Mouse (Mus musculus) limb, embryonic 12.5 days (tissue): ENCODE measurements at regions not wholly inside any gene's neighbourhood (a gene's known extent, or its start where the extent isn't known, plus 50 kb on each side); places are given as distances from the start of the nearest gene placed in this dataset.
"Not testable (repeated sequence)": the region's sequence is repeated elsewhere in the genome, so short reads cannot be mapped to it uniquely, and the experiment has no call there.

Experiments used
- ATAC-seq: fragments of 200-750 bp; cut with Nextera tagmentation; 2 replicates; pipeline ENCODE4 v1.8.0; 2017; ENCODE audit warnings: low read depth, moderate TSS enrichment; ENCODE audit not compliant: insufficient number of reproducible peaks, insufficient read depth, low FRiP score, low TSS enrichment
- H3K27ac ChIP-seq: fragments of 300-500 bp; sonication (generic); 2 replicates; pipeline ENCODE4 v1.5.1; 2016; ENCODE audit warnings: mild to moderate bottlenecking, moderate library complexity
- H3K27me3 ChIP-seq: fragments of 300-500 bp; sonication (generic); 2 replicates; pipeline ENCODE4 v1.6.1; 2016; ENCODE audit warnings: mild to moderate bottlenecking, moderate library complexity
- H3K36me3 ChIP-seq: fragments of 300-500 bp; sonication (generic); 2 replicates; pipeline ENCODE4 v1.6.1; 2016; ENCODE audit warnings: mild to moderate bottlenecking, moderate library complexity
- H3K4me1 ChIP-seq: fragments of 300-500 bp; sonication (generic); replicated peaks from 2 replicates; pipeline ENCODE4 v1.6.1; 2016
- H3K4me2 ChIP-seq: fragments of 300-500 bp; sonication (generic); 2 replicates; pipeline ENCODE4 v1.6.1; 2016; ENCODE audit warnings: mild to moderate bottlenecking, moderate library complexity
- H3K4me3 ChIP-seq: fragments of 300-500 bp; sonication (generic); replicated peaks from 2 replicates; pipeline ENCODE4 v1.5.1; 2016; ENCODE audit warnings: mild to moderate bottlenecking
- H3K9ac ChIP-seq: fragments of 300-500 bp; sonication (generic); replicated peaks from 2 replicates; pipeline ENCODE4 v1.6.1; 2016; ENCODE audit warnings: mild to moderate bottlenecking, moderate library complexity
- H3K9me3 ChIP-seq: fragments of 300-500 bp; sonication (generic); 2 replicates; pipeline ENCODE4 v1.6.1; 2016; ENCODE audit warnings: mild to moderate bottlenecking, moderate library complexity
- WGBS: fragments of 180-500 bp; shearing (Covaris S2); methylation state at CpG from one replicate; pipeline ENCODE4 v1.1.7; 2016; 5-methylcytosine and 5-hydroxymethylcytosine counted together

- ATAC-seq, H3K9ac ChIP-seq, H3K27ac ChIP-seq, H3K9me3 ChIP-seq, H3K4me3 ChIP-seq, H3K36me3 ChIP-seq, H3K27me3 ChIP-seq, H3K4me1 ChIP-seq, H3K4me2 ChIP-seq: not testable (repeated sequence)
- WGBS, result 70% methylated on average over 5 of the region's 5 CpGs
These were observed 189.2 kb upstream of the Rapgef5 start for GRCm38 (mm10) chr12:117327086-117327485.

- Histone ChIP-seq H3K4me2 (no peak overlapping the region), H3K36me3 (no peaks in the 10 kb centered on the region), H3K4me1 (no peaks in the 10 kb centered on the region), H3K27ac (no peak overlapping the region), H3K4me3 (no peak overlapping the region), H3K9me3 (peaks cover 5% of the 10 kb centered on the region), H3K27me3 (no peaks in the 10 kb centered on the region), H3K9ac (no peak overlapping the region)
- ATAC-seq, result no peak
These were observed 185.9 kb upstream of the Rapgef5 start for GRCm38 (mm10) chr12:117330418-117330817.

DNA sequence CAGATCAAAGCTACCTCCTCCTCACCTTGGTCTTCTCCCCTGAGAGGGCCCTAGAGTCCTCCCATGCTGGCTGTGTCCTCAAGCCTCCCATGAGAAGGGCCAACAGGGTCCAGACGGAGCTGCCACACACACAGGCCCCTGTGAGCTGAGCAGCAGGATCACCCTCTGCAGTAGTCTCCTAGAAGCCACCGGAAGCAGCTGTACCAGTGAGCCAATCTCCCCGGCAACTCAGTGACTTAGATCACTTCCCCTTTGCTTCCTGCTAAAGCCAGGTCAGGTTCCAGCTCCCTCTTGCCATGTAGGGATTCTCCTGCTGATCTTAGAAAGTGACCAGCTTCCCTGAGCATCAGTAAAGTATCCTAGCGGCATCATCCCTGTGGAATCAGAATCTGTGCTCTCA lies 179.4 kb upstream of the Rapgef5 start:
- Histone ChIP-seq H3K9ac (no peak overlapping the region), H3K4me2 (no peak overlapping the region), H3K27me3 (no peaks in the 10 kb centered on the region), H3K4me1 (peaks cover 6% of the 10 kb centered on the region), H3K27ac (no peak overlapping the region), H3K4me3 (no peak overlapping the region), H3K9me3 (peaks cover 6% of the 10 kb centered on the region; the same call in 1 of the 2 replicates), H3K36me3 (no peaks in the 10 kb centered on the region)
- WGBS, result 66% methylated on average over 4 of the region's 4 CpGs
- no peak for ATAC-seq

DNA sequence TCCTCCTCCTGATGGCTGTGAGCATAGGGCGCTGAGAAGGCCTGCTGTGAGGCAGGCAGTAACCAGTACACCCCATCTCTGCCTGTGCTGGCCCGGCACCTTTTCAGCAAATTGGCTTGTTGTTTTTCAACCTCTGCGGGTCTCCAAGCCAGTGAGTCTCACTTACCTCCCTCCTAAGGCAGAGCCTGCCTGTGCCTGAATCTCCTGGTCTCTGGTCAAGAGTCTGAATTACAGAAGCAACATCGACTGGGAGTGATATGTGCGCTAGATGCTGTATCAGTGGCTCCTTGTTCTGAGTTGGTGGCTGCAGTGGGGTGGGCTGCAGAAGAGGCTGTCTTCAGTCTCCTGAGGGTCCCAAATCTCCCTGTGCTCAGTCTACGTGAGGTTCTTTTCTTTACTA lies 174.0 kb upstream of the Rapgef5 start:
- H3K27me3 ChIP-seq, result peaks cover 3% of the 10 kb centered on the region; the same call in 1 of the 2 replicates
- no peak overlapping the region for H3K4me2 ChIP-seq
- no peak for ATAC-seq
- 41% methylated on average over 6 of the region's 6 CpGs for WGBS
- peaks cover 6% of the 10 kb centered on the region; the same call in 1 of the 2 replicates for H3K9me3 ChIP-seq
- H3K36me3 ChIP-seq, result no peaks in the 10 kb centered on the region
- H3K9ac ChIP-seq, result no peak overlapping the region
- H3K27ac ChIP-seq, result no peak overlapping the region
- no peak overlapping the region for H3K4me3 ChIP-seq
- H3K4me1 ChIP-seq, result peaks cover 35% of the 10 kb centered on the region

- Histone ChIP-seq H3K4me2 (no peak overlapping the region), H3K9me3 (peaks cover 6% of the 10 kb centered on the region; the same call in 1 of the 2 replicates), H3K27me3 (peaks cover 3% of the 10 kb centered on the region; the same call in 1 of the 2 replicates), H3K27ac (no peak overlapping the region), H3K4me1 (peaks cover 35% of the 10 kb centered on the region), H3K4me3 (no peak overlapping the region), H3K9ac (no peak overlapping the region), H3K36me3 (no peaks in the 10 kb centered on the region)
- 91% methylated on average over 3 of the region's 3 CpGs for WGBS
- no peak for ATAC-seq
These were observed 173.2 kb upstream of the Rapgef5 start for GRCm38 (mm10) chr12:117343121-117343520.

GRCm38 (mm10) chr12:117343605-117344004 lies 172.7 kb upstream of the Rapgef5 start:
- H3K36me3 ChIP-seq, H3K4me2 ChIP-seq, H3K27ac ChIP-seq, H3K9ac ChIP-seq, ATAC-seq, H3K9me3 ChIP-seq, H3K27me3 ChIP-seq, H3K4me3 ChIP-seq: not testable (repeated sequence)
- WGBS, result 84% methylated on average over 5 of the region's 5 CpGs
- H3K4me1 ChIP-seq, result peaks cover 35% of the 10 kb centered on the region

- ATAC-seq, result peak; percentile 56
- Histone ChIP-seq H3K4me3 (no peak overlapping the region), H3K27me3 (peaks cover 3% of the 10 kb centered on the region; the same call in 1 of the 2 replicates), H3K9me3 (no peaks in the 10 kb centered on the region), H3K27ac (peak overlapping the region; percentile 82), H3K4me1 (peaks cover 35% of the 10 kb centered on the region), H3K36me3 (no peaks in the 10 kb centered on the region), H3K9ac (no peak overlapping the region), H3K4me2 (no peak overlapping the region)
- WGBS, result 27% methylated on average over 11 of the region's 11 CpGs
These were observed 171.8 kb upstream of the Rapgef5 start for GRCm38 (mm10) chr12:117344266-117345087.

GRCm38 (mm10) chr12:117345088-117345977 lies 170.9 kb upstream of the Rapgef5 start:
- peak; percentile 60; the same call in 1 of the 2 replicates for ATAC-seq
- H3K27ac ChIP-seq, result peak overlapping the region; percentile 82
- H3K9ac ChIP-seq, result no peak overlapping the region

DNA sequence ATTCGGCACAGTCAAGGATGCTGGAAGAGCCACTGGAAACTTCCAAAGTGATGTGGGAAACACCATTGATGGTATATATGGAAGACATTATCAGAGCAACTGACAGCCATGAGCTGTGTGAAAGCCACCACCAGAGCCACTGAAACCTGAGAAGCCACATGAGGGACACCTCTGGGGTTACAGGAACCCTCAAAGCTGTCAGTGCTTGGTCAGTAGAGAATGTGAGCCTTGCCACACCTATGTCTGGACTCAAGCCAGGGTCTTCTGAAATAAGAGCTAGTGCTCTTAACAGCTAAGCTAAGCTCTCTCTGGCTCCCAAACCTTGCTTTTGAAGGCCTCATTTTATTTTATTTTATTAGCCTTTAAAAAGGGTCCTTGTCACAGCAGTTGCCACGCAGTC lies 170.2 kb upstream of the Rapgef5 start:
- no peak overlapping the region for H3K9ac ChIP-seq
- H3K27me3 ChIP-seq, result peaks cover 4% of the 10 kb centered on the region; the same call in 1 of the 2 replicates
- no peak overlapping the region for H3K4me2 ChIP-seq
- no peak for ATAC-seq
- no peaks in the 10 kb centered on the region for H3K9me3 ChIP-seq
- 70% methylated on average over 2 of the region's 2 CpGs for WGBS
- H3K4me3 ChIP-seq, result no peak overlapping the region
- no peaks in the 10 kb centered on the region for H3K36me3 ChIP-seq
- H3K4me1 ChIP-seq, result peaks cover 35% of the 10 kb centered on the region
- H3K27ac ChIP-seq, result no peak overlapping the region

More at GRCm38 (mm10) chr12:117345088-117345977, 170.9 kb upstream of the Rapgef5 start:
- Histone ChIP-seq H3K9me3 (no peaks in the 10 kb centered on the region), H3K4me3 (0 out of 2 replicates have a peak overlapping the region, but pooled peaks have one; percentile 7), H3K36me3 (no peaks in the 10 kb centered on the region), H3K4me2 (peak overlapping the region; percentile 45), H3K27me3 (peaks cover 3% of the 10 kb centered on the region; the same call in 1 of the 2 replicates), H3K4me1 (peaks cover 35% of the 10 kb centered on the region)
- 29% methylated on average over 20 of the region's 20 CpGs for WGBS

DNA sequence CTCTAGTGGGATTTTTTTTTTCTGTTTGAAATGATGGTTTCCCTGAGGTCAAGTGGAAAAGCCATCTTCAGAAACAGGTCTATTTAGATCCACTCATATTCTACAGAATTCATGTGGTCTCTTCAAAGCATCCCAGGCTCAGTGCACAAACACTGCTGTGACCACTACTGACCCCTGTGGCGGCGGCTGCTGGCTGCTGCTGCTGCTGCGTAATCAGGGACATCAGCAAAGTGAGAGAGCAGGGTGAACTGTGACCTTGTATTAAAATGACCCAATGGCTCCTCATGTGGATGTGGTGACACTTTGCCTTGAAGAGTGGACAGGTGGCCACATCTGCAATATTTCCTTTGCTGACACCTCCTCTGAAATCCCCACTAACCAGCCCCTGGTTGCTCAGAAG lies 169.1 kb upstream of the Rapgef5 start:
- peaks cover 11% of the 10 kb centered on the region; the same call in 1 of the 2 replicates for H3K27me3 ChIP-seq
- no peaks in the 10 kb centered on the region for H3K36me3 ChIP-seq
- no peak overlapping the region for H3K9ac ChIP-seq
- no peak overlapping the region for H3K27ac ChIP-seq
- 68% methylated on average over 3 of the region's 3 CpGs for WGBS
- no peak overlapping the region for H3K4me3 ChIP-seq
- H3K4me2 ChIP-seq, result no peak overlapping the region
- no peak for ATAC-seq
- no peaks in the 10 kb centered on the region for H3K9me3 ChIP-seq
- peaks cover 28% of the 10 kb centered on the region for H3K4me1 ChIP-seq

- Histone ChIP-seq H3K36me3 (no peaks in the 10 kb centered on the region), H3K4me2 (no peak overlapping the region), H3K9ac (no peak overlapping the region), H3K27me3 (peaks cover 11% of the 10 kb centered on the region; the same call in 1 of the 2 replicates), H3K4me1 (peaks cover 22% of the 10 kb centered on the region), H3K27ac (no peak overlapping the region), H3K9me3 (no peaks in the 10 kb centered on the region), H3K4me3 (no peak overlapping the region)
- 94% methylated on average over 3 of the region's 3 CpGs for WGBS
- no peak for ATAC-seq
These were observed 167.8 kb upstream of the Rapgef5 start for GRCm38 (mm10) chr12:117348516-117348915.
